Mouse (Mus musculus): ENCODE measurements around the gene Eef2kmt. TPM values are rescaled to one million over a fixed set of nuclear protein-coding genes. Genes with fewer than 3 reads are reported as not detected.

Eef2kmt gene
- polyA plus RNA-seq (2016; fragmentation: Nextera tagmentation; extraction: Ambion mirVana): 16.1 and 16.5 TPM in 2 replicates

DNA sequence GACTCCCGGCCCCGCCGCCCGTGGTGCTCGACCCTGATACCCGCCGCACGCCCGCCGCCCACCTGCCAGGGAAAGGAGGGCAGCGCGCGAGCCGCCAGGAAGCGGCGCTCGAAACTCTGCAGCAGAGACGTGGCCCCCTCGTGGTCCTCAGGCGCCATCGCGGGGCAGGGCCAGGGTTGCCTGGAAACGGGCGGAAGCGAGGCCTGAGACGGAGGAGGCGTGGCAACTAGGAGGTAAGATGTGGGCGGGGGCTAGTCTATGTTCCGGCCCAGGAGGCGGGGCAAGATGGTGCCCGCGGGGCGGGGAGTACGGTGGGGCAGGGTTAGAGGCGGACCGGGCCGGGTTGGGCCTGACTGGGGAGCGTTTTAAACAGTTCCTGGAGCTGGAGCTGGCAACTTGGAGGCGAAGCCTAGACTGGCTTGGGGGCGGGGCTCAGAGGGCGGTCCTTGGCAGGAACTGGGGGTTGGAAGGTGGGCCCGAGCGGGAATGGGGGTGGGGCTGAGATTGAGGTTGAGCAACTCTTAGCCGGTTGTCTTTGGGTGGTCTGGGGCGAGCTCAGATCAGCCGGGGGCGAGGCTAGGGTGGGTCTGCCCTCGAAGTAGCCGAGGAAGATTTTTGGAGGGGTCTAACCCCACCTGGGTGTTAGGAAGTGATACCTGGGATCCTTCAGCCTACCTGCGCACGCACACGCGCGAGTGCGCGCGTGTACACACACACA is at the start of gene Eef2kmt:
Gene Eef2kmt (minus strand): TSS at position 205 of the 718 bp plus-strand sequence.
- peak; percentile 93 for ATAC-seq
- Histone ChIP-seq H3K9me3 (replicated peaks) (no peaks in the 10 kb centered on the region), H3K27me3 (replicated peaks) (no peaks in the 10 kb centered on the region), H3K36me3 (peaks cover 17% of the 10 kb centered on the region), H3K27ac (peak within 1 kb of the TSS; percentile 73), H3K9ac (peak within 1 kb of the TSS; percentile 79), H3K4me3 (peak within 1 kb of the TSS; percentile 76), H3K4me2 (peak within 1 kb of the TSS; percentile 96), H3K4me1 (peaks cover 28% of the 10 kb centered on the region)
- WGBS (ENCODE audit: insufficient replicate concordance): 2% methylated on average over 57 of the region's 57 CpGs

DNA sequence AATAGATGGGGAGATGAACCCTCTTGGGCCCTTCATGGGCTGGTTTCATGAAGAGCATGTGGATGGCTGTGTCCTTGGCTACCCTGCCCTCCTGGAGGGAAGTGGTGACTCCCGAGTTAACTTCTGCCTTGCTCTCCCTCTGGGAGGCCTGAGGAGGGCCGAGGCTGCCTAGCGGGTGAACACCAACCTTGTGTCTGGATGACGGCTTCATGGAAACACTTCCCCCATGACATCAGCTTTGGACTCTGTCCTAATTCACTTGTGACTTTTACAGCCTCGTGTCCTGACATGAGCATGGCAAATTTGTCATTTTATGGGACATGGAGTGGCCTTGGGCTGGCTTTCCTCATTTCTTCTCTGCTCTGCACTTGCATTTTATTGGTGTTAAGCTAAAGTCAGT is 39.5 kb upstream of the Eef2kmt start:
- Histone ChIP-seq H3K9me3 (replicated peaks) (no peaks in the 10 kb centered on the region), H3K36me3 (no peaks in the 10 kb centered on the region), H3K4me3 (no peak overlapping the region), H3K4me2 (no peak overlapping the region), H3K4me1 (no peaks in the 10 kb centered on the region), H3K27ac (no peak overlapping the region), H3K27me3 (replicated peaks) (no peaks in the 10 kb centered on the region), H3K9ac (no peak overlapping the region)
- ATAC-seq: no peak
- 56% methylated on average over 5 of the region's 5 CpGs for WGBS (ENCODE audit: insufficient replicate concordance)

DNA sequence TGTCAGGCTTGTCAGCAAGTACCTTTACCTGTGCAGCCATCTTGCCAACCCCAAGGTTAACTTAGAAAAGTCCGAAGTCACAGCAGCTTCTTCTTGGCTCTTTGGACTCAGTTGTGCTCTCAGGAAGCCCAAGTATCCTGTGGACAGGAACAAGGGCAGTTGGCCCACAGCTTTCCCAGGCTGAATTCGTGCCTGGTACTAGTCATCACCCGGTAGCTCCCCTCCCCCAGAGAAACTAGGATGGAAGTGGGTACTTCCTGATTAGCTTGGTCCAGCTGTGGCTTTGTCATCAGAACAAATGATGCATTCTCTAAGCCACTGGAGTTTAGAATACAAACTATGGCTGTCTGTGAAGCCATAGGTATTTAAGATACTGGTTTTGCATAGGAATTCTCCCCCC is 29.6 kb upstream of the Eef2kmt start:
- WGBS (ENCODE audit: insufficient replicate concordance): 25% methylated on average over 3 of the region's 3 CpGs
- no peak for ATAC-seq

DNA sequence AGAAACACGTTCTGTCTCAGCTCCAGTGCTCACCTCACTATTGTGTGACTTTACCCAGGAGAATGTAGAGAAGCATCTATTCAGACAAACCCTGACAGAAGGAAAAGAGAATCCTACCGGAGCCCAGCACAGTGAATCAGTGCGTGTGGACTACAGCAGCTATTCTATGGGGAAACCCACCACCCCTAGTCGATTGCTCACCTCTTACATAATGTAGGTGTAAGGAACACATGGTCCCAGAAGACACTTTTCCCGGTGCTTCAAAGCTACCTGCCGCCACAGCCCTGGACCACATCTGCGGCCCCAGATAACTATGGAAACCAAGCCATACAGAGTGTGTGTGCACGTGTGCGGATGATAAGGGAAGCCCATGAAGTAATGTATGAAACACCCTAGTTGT is 26.9 kb upstream of the Eef2kmt start:
- Histone ChIP-seq H3K4me1 (no peaks in the 10 kb centered on the region), H3K9me3 (replicated peaks) (no peaks in the 10 kb centered on the region), H3K9ac (no peak overlapping the region), H3K36me3 (no peaks in the 10 kb centered on the region), H3K4me3 (no peak overlapping the region), H3K27me3 (replicated peaks) (peaks cover 4% of the 10 kb centered on the region; the same call in 1 of the 2 replicates), H3K27ac (no peak overlapping the region), H3K4me2 (no peak overlapping the region)
- ATAC-seq: no peak
- 68% methylated on average over 9 of the region's 9 CpGs for WGBS (ENCODE audit: insufficient replicate concordance)

More for the DNA sequence above, 29.6 kb upstream of the Eef2kmt start:
- H3K4me2 ChIP-seq: no peak overlapping the region
- H3K4me1 ChIP-seq: no peaks in the 10 kb centered on the region
- H3K27me3 ChIP-seq (replicated peaks): peaks cover 4% of the 10 kb centered on the region; the same call in 1 of the 2 replicates
- no peaks in the 10 kb centered on the region for H3K36me3 ChIP-seq
- H3K4me3 ChIP-seq: no peak overlapping the region
- no peak overlapping the region for H3K27ac ChIP-seq
- no peak overlapping the region for H3K9ac ChIP-seq
- no peaks in the 10 kb centered on the region for H3K9me3 ChIP-seq (replicated peaks)

DNA sequence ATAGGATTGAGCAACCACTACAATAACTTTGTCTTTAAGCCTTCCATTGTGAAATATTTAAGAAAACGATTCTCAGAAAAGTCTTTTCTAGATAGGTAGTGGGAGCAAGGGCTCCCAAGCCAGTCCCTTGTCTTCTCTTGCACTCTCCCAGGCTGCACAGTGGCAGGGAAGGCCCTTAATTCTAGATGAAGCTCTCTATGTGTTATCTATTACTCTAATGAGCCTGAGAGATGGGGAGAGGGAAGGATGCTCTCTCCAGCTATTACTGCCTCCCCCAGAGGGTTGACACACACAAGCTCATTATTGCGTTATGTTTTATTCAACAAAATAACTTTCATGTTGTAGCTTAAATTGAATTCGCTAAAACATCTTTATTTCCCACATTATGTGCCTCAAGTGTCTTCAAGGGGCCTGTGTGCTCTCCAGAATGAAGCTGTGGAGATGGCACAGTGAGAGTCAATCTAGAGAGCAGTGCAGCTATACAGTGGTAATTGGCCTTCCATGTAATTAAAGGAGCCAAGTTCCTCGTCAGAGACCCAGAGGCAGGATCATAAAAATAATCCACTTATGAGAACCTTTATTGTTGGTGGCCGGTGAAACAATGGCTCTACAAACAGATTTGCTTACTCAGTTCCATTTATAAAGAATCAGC is 23.9 kb upstream of the Eef2kmt start:
- whole genome bisulfite sequencing (ENCODE audit: insufficient replicate concordance): 65% methylated on average over 5 of the region's 5 CpGs
- no peak overlapping the region for H3K27ac ChIP-seq
- no peaks in the 10 kb centered on the region for H3K9me3 ChIP-seq (replicated peaks)
- H3K4me1 ChIP-seq: no peaks in the 10 kb centered on the region
- H3K9ac ChIP-seq: no peak overlapping the region
- H3K4me2 ChIP-seq: no peak overlapping the region
- H3K4me3 ChIP-seq: no peak overlapping the region
- H3K27me3 ChIP-seq (replicated peaks): peaks cover 4% of the 10 kb centered on the region; the same call in 1 of the 2 replicates
- ATAC-seq: no peak
- no peaks in the 10 kb centered on the region for H3K36me3 ChIP-seq

DNA sequence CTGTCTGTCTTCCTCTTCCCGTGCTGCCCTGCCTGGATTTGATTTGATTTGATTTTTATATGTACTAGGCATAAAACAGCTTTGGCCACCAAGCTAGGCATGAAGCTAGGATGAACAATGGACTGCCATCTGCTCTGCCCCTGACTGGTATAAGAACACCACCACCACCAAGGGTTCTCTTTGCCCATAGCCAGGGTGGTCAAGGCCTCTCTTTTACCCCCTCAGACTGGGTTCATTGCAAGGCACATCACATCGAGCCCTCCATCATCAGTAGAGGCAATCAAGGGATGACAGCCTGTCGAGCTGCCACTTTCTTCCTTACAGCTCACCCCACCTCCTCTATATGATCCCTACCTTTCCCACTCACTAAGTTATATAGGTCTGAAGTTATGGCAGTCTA is 16.6 kb upstream of the Eef2kmt start:
- Histone ChIP-seq H3K36me3 (no peaks in the 10 kb centered on the region), H3K4me2 (no peak overlapping the region), H3K27ac (no peak overlapping the region), H3K9me3 (replicated peaks) (no peaks in the 10 kb centered on the region), H3K9ac (no peak overlapping the region), H3K4me1 (no peaks in the 10 kb centered on the region), H3K4me3 (no peak overlapping the region), H3K27me3 (replicated peaks) (no peaks in the 10 kb centered on the region)
- 51% methylated on average over 3 of the region's 3 CpGs for WGBS (ENCODE audit: insufficient replicate concordance)
- no peak for ATAC-seq

DNA sequence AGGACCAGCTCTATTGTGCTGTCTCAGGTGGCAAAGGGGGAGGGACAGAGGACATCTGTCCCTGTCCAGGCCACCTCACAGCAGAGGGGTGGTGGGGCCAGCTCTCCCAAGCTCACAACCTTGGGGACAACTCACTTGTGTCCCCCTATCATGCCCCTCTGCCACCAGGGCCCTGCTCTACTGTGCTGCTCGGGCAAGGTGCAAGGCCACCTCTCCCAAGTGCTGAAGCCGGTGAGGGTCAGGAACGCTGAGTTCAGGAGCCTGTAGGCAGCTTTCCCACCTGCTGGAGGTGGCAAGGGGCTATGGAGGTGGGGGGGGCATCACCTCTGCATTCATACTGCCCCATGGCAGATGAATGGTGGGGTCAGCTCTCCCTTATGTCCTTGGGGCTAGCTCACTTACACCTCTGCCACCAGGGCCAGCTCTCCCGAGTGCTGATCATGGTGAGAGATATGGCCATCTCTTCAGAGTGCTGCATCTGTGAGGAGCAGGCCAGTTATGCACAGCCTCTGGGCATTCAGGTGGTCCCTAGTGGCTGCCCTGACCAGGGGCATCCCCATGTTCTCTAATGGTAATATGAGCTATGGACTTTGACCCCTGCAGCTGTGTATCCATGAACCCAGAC is 15.7 kb upstream of the Eef2kmt start:
- no peaks in the 10 kb centered on the region for H3K4me1 ChIP-seq
- 63% methylated on average over 4 of the region's 4 CpGs for WGBS (ENCODE audit: insufficient replicate concordance)
- 0 out of 2 replicates have a peak, but pooled peaks have one; percentile 27 for ATAC-seq

DNA sequence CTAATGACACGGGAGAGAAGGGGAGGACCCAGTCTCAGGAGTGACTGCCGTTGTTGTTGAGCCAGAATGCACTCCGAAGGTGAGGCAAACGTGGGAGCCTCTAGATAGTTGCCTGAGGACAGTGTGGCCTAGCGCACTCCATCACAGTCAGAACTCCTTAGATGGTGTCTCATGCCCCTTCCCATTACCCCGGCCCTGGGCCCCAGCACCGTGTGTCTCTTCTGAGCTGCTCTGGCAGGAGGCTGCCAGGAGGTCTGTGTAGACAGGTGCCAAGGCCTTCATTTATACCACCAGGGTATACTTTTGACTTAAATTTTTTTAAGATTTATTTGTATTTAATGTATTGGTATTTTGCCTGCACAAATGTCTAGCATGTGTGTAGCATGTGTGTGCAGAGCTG is 8.1 kb upstream of the Eef2kmt start:
- no peak overlapping the region for H3K9ac ChIP-seq
- no peaks in the 10 kb centered on the region for H3K4me1 ChIP-seq
- no peaks in the 10 kb centered on the region for H3K9me3 ChIP-seq (replicated peaks)
- no peak overlapping the region for H3K4me3 ChIP-seq
- no peak for ATAC-seq
- no peaks in the 10 kb centered on the region for H3K27me3 ChIP-seq (replicated peaks)
- H3K4me2 ChIP-seq: no peak overlapping the region
- 72% methylated on average over 7 of the region's 7 CpGs for WGBS (ENCODE audit: insufficient replicate concordance)
- H3K36me3 ChIP-seq: no peaks in the 10 kb centered on the region
- H3K27ac ChIP-seq: no peak overlapping the region

More for the DNA sequence above, 15.7 kb upstream of the Eef2kmt start:
- H3K27me3 ChIP-seq (replicated peaks): no peaks in the 10 kb centered on the region
- H3K9me3 ChIP-seq (replicated peaks): no peaks in the 10 kb centered on the region
- no peak overlapping the region for H3K9ac ChIP-seq
- no peak overlapping the region for H3K4me3 ChIP-seq
- no peak overlapping the region for H3K4me2 ChIP-seq
- H3K36me3 ChIP-seq: no peaks in the 10 kb centered on the region
- H3K27ac ChIP-seq: no peak overlapping the region

DNA sequence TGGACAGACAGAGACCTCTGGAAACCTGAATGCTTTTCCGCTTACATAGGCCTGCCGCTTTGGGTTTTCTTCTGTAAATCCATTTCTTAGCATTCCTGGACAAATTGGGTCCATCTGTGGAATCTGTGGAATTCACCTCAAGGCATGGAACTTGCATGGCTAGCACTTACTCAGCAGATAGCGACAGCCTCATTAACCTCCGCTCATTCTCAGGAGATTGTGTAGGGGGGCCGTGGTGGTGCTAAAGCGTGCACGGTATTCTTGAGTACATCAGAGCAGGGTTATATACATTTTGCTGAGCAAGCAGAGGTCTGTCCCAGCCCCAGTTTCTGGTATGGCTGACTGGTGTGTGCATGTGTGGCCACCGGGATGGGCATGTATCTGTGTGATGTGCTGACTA is 7.4 kb upstream of the Eef2kmt start:
- Histone ChIP-seq H3K4me1 (no peaks in the 10 kb centered on the region), H3K27ac (no peak overlapping the region), H3K9ac (no peak overlapping the region), H3K27me3 (replicated peaks) (no peaks in the 10 kb centered on the region), H3K9me3 (replicated peaks) (no peaks in the 10 kb centered on the region), H3K36me3 (no peaks in the 10 kb centered on the region), H3K4me3 (no peak overlapping the region), H3K4me2 (no peak overlapping the region)
- 72% methylated on average over 8 of the region's 8 CpGs for WGBS (ENCODE audit: insufficient replicate concordance)
- ATAC-seq: no peak

DNA sequence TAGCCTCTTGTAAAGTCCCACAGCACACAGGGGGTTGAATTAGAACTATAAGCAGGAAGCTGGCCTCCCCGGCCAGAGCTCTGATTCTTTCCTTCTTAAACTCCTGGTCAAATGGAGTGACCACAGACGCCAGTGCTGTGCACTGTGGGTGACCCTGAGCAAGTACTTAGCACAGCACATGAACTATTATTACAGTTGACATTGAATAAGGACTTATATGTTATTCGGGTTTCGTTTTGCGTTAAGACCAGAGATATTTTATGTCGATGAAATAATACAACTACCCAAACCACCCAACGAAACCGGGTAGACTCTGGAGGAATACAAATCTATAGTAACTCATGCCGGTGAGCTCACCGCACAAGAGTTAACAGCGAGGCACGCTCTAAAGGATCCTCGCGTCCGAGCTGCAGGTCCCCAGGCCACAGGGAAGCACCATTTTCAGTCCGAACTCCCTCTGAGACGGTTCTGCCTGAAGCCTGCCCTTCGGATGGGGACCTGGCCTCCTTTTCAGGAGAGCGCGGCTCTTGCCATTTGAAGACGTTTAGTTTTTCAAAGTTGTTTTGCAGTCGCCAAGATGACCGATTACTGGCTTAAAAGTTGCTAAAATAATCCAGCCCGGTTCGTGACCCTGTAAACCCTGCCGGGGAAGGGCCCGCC is 572 bp downstream of the Eef2kmt start:
- H3K4me2 ChIP-seq: peak overlapping the region; percentile 96
- H3K27ac ChIP-seq: peak overlapping the region; percentile 73
- H3K9me3 ChIP-seq (replicated peaks): no peaks in the 10 kb centered on the region
- H3K4me1 ChIP-seq: peaks cover 28% of the 10 kb centered on the region
- no peaks in the 10 kb centered on the region for H3K27me3 ChIP-seq (replicated peaks)
- H3K4me3 ChIP-seq: peak overlapping the region; percentile 76
- no peak; the same call in 1 of the 2 replicates for ATAC-seq
- WGBS (ENCODE audit: insufficient replicate concordance): 1% methylated on average over 27 of the region's 27 CpGs
- H3K36me3 ChIP-seq: peaks cover 24% of the 10 kb centered on the region
- H3K9ac ChIP-seq: peak overlapping the region; percentile 79

DNA sequence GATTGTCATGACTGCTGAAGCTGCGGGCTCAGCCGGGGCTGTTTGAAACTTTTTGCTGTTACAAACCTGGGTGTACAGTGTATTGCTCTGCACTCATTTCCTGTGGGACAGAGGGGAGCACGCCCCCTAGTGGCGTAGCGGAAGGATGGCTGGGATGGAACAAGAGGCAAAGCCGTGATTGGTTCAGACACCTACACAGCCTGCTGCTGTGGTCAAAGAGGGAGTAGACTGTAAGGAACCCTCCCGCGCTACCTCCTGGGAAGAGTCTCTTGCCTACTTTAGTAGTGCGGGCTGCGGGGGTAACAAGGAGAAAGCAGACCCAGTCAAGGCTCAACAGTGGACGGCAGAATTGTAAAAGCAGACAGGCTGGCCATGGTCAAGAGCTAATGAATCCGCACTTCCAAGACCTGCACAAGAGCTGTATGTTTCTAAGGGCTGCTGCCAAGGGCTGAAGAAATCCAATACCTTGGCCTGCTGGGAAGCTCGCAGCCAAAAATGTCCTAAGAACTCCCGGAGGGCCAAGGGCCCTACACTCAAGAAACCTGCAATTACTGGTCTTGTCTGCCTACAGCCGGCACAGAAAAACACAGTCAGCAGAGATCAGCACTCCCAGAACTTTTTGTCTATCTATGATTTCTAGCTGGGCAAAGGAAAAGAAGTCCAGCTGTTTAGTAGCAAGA is 1.3 kb downstream of the Eef2kmt start:
- H3K4me3 ChIP-seq: peak overlapping the region; percentile 76
- H3K27ac ChIP-seq: peak overlapping the region; percentile 73

More for the DNA sequence above, 1.3 kb downstream of the Eef2kmt start:
- H3K4me1 ChIP-seq: peaks cover 28% of the 10 kb centered on the region
- H3K9me3 ChIP-seq (replicated peaks): no peaks in the 10 kb centered on the region
- no peaks in the 10 kb centered on the region for H3K27me3 ChIP-seq (replicated peaks)
- ATAC-seq: peak; percentile 70
- peak overlapping the region; percentile 96 for H3K4me2 ChIP-seq
- H3K9ac ChIP-seq: peak overlapping the region; percentile 79
- H3K36me3 ChIP-seq: peaks cover 31% of the 10 kb centered on the region
- WGBS (ENCODE audit: insufficient replicate concordance): 5% methylated on average over 15 of the region's 15 CpGs
